Mouse (Mus musculus): ENCODE measurements around the gene Pik3ap1.
A peak's percentile ranks its signal among the peaks of the same experiment; 100 is the strongest.

Pik3ap1 gene

GRCm38 (mm10) chr19:41270906-41271305, 114.0 kb downstream of the Pik3ap1 start:
- DNase-seq, result no peak

DNA sequence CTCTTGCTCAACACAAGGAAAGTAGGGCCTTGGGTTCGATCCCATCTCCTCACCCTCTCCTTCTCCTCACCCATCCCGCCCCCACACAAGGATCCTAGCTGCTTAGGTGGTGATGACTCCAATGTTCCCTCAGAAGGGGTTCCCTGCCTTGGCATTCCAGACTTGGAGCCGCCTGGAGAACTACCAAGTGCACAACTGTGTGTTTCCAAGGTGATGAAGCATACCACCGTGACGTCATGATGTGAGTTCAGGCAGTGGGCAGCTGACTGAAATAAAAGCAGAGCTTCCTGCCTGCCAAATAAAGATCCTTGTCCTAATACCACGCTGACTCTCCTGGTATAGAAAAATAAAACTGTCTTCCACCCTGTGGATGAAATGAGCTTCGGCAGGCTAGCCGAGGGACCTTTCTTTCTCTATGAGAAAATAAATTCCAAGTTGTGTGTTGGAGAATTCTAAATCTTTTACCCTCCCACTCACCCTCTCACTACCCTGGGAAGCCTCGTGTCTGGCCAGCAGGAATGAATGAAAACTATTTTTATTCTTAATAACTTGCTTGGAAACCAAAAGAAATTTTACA, 114.7 kb downstream of the Pik3ap1 start:
- no peak for DNase-seq

- no peak for DNase-seq
These were observed 118.5 kb downstream of the Pik3ap1 start for GRCm38 (mm10) chr19:41266251-41266901.

DNA sequence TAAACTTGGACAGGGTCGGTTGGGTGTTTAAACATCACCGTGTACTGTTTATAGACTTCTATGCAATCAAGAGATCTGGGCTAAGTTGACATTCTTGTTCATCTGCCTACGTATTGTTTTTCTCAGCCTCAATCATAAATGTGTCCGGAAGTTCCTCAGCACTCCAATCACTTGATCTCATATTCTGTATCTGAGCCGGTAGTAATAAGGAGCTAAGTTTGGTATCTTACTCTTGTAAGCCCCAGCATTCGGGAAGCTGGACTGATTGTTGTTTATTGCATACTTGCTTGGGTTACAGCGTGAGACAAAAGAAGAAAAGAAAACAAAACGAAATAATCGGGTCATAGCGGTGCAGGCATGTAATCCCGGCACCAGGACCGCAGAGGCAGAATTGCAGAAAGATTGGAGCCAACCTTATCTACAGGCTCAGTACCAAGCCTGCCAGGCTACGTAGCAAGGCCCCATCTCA, 120.5 kb downstream of the Pik3ap1 start:
- DNase-seq, result no peak

DNA sequence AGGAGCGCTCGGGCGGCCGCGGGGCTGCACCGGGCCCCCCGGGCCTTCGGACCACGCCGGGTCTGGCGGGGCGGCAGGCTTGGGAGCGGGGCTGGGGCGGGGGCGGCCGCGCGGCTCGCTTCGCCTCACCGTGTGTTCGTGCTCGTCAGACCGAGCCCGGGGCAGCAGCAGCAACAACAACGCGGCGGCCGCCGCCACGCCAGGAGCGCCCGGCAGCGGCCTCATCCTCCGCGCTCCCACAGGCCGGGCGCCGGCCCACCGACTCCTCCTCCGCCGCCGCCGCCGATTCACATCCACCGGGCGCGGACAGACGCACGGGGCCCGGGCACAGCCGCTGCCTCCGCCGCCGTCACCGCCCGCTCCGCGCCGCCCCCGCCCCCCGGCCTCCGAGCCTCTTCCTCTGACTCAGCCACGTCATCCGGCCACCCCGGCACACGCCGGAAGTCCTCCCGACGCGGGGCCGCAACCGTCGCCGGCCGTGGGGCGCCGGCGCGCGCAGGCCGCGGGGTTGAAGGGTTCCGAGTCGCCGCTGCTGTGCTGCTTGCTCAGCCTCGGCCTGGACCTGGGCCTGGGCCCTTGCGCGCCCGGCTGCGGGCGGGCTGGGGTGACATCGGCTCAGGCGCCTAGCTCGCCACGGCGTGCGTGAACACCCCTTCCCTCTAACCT, 121.1 kb downstream of the Pik3ap1 start, which contains the start of gene Tm9sf3:
Gene Tm9sf3, minus strand, starts transcription at position 368 of the 666 bp plus-strand sequence.
- peak; percentile 88 for DNase-seq

- DNase-seq, result peak; percentile 69
These were observed 121.9 kb downstream of the Pik3ap1 start for GRCm38 (mm10) chr19:41262712-41263629.

DNA sequence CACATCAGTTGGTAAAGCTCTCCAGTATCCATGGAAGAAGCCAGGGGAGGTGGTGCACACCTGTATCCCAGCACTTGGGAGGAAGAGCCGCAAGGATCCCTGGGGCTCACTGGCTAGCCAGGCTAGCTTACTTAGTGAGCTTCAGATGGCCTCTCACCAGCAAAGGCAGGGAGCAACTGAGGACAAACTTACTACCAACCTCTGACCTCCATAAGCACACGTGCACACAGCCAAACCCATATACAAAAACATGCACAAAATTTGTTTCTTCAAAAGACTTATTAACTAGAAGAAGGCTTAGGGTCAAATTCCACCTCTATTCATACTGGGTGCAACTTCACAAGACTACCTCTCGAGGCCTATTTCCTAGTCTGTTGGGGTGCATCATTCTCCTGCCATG, 124.2 kb downstream of the Pik3ap1 start:
- no peak for DNase-seq

DNA sequence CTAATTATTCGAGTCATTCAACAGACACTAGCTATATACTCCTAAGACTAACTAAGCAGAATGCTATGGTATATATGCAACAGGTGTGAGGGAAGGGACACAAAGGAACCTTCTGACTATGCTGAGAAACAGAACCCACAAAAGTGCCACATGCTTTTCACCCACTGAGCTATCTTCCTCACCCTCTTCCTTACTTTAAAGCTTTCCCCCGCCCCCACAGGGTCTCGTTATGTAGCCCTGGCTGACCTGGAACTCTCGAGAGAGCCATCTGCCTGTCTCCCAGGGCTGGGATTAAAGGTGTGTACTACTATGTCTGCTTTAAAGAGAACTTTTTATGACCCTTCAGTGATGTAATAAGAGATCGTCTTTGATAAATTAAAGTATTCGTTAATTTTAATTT, 125.6 kb downstream of the Pik3ap1 start:
- no peak for DNase-seq

- peak; percentile 62 for DNase-seq
These were observed 126.2 kb downstream of the Pik3ap1 start for GRCm38 (mm10) chr19:41258707-41259106.

GRCm38 (mm10) chr19:41254584-41254983, 130.3 kb downstream of the Pik3ap1 start:
- DNase-seq, result peak; percentile 43

DNA sequence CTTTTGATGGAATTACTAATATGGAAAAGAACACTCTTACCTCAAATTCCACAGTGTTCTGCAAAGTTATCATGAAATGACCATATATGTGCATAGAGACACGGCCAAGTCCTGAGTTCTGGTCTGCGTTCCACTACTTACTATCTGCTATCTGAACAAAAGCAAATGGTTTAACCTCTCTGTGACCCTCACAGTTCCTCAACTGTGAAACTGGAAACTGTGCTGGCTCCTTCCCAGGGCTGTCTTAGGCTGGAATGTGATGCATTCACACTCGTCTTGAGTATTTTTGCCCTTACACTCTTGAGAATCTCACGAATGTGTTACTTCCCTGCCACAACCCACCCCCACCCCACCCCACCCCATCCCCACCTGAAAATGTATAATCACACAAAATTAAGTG, 135.9 kb downstream of the Pik3ap1 start:
- peak; percentile 27 for DNase-seq

DNA sequence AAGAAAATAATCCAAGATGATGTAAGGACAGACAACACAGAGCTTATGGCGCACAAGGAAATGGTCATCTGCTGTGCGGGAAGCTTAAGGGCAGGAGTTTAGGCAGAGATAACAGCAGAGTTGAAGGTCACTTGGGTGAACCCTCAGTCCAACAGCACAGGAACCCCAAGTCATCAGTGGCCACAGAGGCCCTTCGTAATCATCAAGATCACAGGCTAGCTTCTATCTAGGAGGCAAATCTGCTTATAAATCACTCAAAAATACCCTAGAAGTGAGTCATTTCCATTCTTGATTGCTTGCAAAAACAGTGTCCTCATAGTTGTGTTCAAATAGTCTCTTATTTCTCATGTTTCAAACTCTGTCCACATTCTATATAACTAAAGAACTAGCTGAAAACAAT, 136.6 kb downstream of the Pik3ap1 start:
- no peak for DNase-seq

DNA sequence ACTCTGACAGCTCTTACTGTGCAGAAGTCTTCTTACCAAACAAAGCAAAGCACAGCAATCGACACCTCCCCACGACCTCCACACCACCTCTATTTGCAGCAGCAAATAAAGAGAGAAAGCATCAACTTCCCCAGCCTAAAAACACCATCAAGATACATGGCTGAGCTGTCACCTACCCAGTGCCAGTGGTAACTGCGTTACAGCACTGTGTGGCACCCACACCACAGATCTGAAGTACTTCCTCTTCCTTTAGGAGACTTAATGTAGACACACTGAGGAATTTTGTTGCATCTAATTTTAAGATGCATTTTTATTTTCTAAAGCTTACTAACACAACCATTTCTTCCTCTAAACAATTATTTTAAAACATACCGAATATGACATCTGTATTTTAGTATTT, 138.6 kb downstream of the Pik3ap1 start:
- DNase-seq, result no peak

GRCm38 (mm10) chr19:41244581-41244980, 140.3 kb downstream of the Pik3ap1 start:
- peak; percentile 74 for DNase-seq

DNA sequence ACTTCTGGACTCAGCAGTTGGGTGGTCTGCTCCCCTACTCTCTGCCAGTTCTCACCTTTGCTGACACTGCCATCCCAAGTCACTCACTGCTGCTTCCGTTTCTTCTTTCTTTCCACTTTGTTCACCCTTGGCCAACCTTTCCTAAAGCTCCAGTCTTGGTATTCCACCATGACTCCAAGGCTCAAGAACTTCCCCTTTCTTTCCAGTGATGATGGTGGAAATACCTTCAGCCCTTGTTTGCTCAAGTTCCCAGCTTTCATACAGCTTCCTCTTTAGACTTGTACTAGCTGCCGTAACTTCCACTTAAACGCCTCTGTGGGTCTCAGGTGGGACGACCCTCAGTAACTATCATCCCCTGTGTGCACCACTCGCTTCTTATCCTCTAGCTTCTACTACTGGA, 142.9 kb downstream of the Pik3ap1 start:
- no peak for DNase-seq

DNA sequence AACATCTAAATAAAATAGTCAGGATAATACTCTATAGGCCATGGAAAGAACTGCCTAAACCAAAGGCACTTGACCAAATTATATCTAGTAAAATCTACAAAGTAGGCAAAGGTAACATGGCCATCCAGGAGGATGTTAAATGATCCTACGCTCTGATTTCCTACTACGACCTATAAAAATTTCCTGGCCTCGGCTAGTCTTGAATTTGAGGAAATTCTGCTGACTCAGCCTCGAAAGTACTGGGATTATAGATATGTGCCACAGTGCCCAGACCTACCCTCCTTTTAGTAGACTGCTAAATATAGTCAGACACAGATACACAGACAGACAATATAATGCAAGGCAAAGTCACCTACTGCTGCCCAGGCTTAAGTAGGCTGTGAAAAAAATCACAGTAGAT, 151.2 kb downstream of the Pik3ap1 start:
- DNase-seq, result no peak

Data from lung, postnatal 14 days (tissue).